Mouse (Mus musculus) megakaryocyte, embryonic 14.5 days (primary cell): ENCODE measurements at regions not wholly inside any gene's neighbourhood (a gene's known extent, or its start where the extent isn't known, plus 50 kb on each side); places are given as distances from the start of the nearest gene placed in this dataset.

Source experiments
- FLI1 ChIP-seq: IDR thresholded peaks from 2 replicates; pipeline ENCODE4 v1.6.1; 2012; ENCODE audit warnings: low read length, inconsistent platforms, mixed read lengths
- GATA1 ChIP-seq: IDR thresholded peaks from 3 replicates; pipeline ENCODE4 v1.6.1; 2012; ENCODE audit warnings: mixed read lengths, low read length, inconsistent platforms, borderline replicate concordance

DNA sequence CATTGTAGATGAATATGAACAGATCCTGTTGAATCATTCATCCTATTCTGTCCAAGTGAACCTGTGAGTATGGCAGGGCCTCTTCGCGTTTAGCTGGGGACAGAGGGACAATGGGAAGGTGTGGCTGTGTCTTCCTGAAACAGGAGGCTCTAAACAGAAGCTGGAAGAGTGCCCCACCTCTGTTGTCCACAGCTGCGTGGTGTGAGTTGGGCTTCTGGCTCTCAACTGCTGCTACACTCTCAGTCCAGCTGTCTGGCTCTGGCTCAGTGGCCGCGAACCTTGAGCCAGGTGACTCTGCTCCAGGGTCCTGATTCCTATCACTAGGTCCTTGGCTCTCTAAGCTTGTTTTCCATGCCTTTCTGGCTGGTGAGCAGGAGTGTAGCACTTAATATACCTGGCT is 434.0 kb upstream of the Mki67 start:
- TF ChIP-seq GATA1 (no peak), FLI1 (no peak)
